Mouse (Mus musculus): ENCODE results near the gene Zfp113.
A peak's percentile ranks its signal among the peaks of the same experiment; 100 is the strongest.

DNA sequence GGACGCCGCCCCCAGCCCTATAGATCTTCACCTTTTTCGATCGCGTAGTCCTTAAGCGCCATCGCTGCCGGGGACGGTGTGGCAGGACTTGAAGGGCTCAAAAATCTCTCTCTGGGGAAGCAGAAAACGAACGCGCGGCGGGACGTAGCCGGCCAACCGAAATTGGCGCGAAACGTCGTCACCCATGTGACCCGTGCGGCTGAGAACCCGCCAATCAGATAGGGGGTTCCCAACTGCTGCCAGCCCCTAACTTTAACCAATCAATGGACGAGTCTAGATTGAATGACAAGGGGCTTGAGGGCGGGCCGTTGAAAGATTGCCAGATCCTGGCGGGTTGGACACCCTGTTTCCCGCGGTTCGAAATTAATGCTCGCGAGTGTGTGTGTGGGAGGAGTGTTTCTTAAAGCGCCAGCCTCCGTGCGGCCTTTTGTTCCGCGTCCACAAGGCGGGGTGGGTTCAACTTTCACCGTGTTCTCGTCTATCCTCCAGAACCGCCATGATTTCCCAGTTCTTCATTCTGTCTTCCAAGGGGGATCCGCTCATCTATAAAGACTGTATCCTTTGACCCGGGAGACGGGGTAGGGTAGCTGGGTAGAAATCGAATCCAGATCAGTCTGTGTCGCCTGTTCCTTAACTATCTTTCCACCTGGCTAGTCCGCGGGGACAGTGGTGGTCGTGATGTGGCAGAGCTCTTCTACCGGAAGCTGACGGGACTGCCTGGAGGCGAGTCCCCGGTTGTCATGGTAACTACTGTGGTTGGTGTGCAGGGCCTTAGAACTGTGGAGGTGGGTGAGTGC is 16.3 kb upstream of the Zfp113 start, which contains the start of the genes Ap4m1 and Mcm7:
- 0 out of 2 replicates have a peak, but pooled peaks have one; percentile 31 for TF ChIP-seq POLR2A (IDR thresholded peaks at IDR 0.05; ENCODE audit: extremely low read depth, insufficient read depth, low read length)
- TF ChIP-seq CTCF (IDR thresholded peaks at IDR 0.05; ENCODE audit: extremely low read depth, insufficient read depth, low read length) = no peak
